Mouse (Mus musculus): Measurements from ENCODE around the gene Igsf8.

DNA sequence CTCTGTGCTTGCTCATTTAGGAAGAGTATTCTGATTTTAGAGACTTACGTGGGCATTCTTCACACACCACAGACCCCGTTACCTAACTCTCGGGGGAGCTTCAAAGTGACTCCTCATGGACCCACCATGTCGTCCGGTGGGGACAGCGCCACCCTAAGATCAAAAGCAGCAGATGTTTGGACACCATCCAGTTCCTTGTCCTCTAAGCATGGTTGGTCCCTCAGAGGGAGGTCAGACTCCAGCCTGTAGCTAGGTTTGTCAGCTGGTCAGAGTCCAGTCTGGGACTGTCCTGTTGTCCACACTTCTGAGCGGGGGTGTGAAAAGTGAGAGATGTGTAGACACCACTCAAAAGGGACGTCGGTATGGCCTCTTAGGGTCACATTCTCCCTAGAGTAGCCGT lies 85.3 kb downstream of the Igsf8 start:
- TF ChIP-seq CTCF (IDR thresholded peaks at IDR 0.05; ENCODE audit: low read depth, low read length) (no peak), GATA1 (IDR thresholded peaks at IDR 0.05; ENCODE audit: borderline replicate concordance, low read length) (no peak), POLR2AphosphoS5 (IDR thresholded peaks at IDR 0.05; ENCODE audit: insufficient replicate concordance, low read depth, low read length) (no peak), GATA2 (IDR thresholded peaks at IDR 0.05; ENCODE audit: borderline replicate concordance, low read depth, low read length) (no peak), TAL1 (conservative IDR thresholded peaks at IDR 0.05; ENCODE audit: low read depth, low read length) (no peak)

All from G1E (cell line).